Mouse (Mus musculus): ENCODE measurements around the gene Rbbp5. TPM values are rescaled to one million over a fixed set of nuclear protein-coding genes. Genes with fewer than 3 reads are reported as not detected.
A peak's percentile ranks its signal among the peaks of the same experiment; 100 is the strongest.

Gene Rbbp5
- total and polyA plus RNA-seq, 3 experiments, result 33.3 to 43.5 TPM; not detected in 1

DNA sequence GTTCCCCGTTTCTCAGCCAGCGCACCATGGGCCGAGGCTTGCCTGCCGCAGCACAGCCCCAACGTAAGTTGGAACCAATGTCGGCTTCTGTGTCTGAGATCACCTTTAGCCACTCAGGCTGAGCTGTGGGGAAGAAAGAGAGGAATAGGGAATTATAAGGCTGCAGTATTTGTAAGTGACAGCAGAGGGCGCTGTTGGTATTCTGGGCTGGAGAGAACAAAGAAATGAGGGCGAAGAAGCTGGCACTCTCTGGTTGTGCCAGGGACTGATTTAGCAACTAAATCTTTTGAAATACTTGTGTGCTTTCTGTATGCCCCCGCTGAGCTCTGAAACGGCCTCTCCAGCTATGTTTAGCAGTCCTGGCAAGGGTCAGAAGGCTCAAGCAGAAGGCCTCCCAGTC, 48.7 kb downstream of the Rbbp5 start:
- peak; percentile 64 for DNase-seq (ENCODE audit: low read depth, low spot score)
- H3K9ac ChIP-seq (ENCODE audit: control insufficient read depth, low read depth, low read length, poor library complexity, severe bottlenecking), result no peak overlapping the region
- no peaks in the 10 kb centered on the region for H3K9me3 ChIP-seq (replicated peaks; ENCODE audit: insufficient read depth, low read length)
- H3K4me1 ChIP-seq (ENCODE audit: control insufficient read depth in 1 of 2, insufficient read depth in 2 of 2, low read length in 2 of 2), result no peaks in the 10 kb centered on the region
- no peaks in the 10 kb centered on the region for H3K36me3 ChIP-seq (ENCODE audit: control insufficient read depth in 1 of 2, insufficient read depth in 2 of 2, low read length in 2 of 2)
- no peaks in the 10 kb centered on the region for H3K79me2 ChIP-seq (ENCODE audit: control insufficient read depth, insufficient read depth, low read length, poor library complexity)
- H3K27ac ChIP-seq (ENCODE audit: control insufficient read depth, low read depth, low read length), result no peak overlapping the region
- peaks cover 2 to 6% of the 10 kb centered on the region in 2 experiments; a peak in 3 of 4 replicates for H3K27me3 ChIP-seq (ENCODE audit: control insufficient read depth in 1 of 2, insufficient read depth in 2 of 2, low read length in 2 of 2)
- no peak for TF ChIP-seq EP300 (IDR thresholded peaks at IDR 0.05; ENCODE audit: low read depth in 1 of 2, low read length in 2 of 2)
- no peak for TF ChIP-seq E2F4 (IDR thresholded peaks at IDR 0.05; ENCODE audit: borderline replicate concordance, low read depth, low read length)
- peak; percentile 53 for TF ChIP-seq ZC3H11A (IDR thresholded peaks at IDR 0.05; ENCODE audit: low read depth, low read length)
- no peak for TF ChIP-seq TAL1 (IDR thresholded peaks at IDR 0.05; ENCODE audit: low read length)
- TF ChIP-seq MYC (IDR thresholded peaks at IDR 0.05; ENCODE audit: low read depth, low read length), result no peak
- TF ChIP-seq RAD21 (IDR thresholded peaks at IDR 0.05; ENCODE audit: low read depth, low read length), result peak; percentile 82
- no peak for TF ChIP-seq KAT2A (conservative IDR thresholded peaks at IDR 0.05; ENCODE audit: low read depth, low read length)
- TF ChIP-seq CHD2 (IDR thresholded peaks at IDR 0.05; ENCODE audit: low read length), result no peak
- TF ChIP-seq HCFC1 (IDR thresholded peaks at IDR 0.05; ENCODE audit: low read depth, low read length), result no peak
- peak; percentile 88 for TF ChIP-seq SMC3 (IDR thresholded peaks at IDR 0.05; ENCODE audit: low read depth, low read length)
- TF ChIP-seq ZNF384 (IDR thresholded peaks at IDR 0.05; ENCODE audit: low read depth, low read length), result no peak
- no peak for TF ChIP-seq JUND (IDR thresholded peaks at IDR 0.05; ENCODE audit: low read depth, low read length)
- TF ChIP-seq MEF2A (IDR thresholded peaks at IDR 0.05; ENCODE audit: extremely low read depth, insufficient replicate concordance, low read depth, low read length, poor library complexity, severe bottlenecking), result no peak
- peak; percentile 68 to 90 (median 86) for TF ChIP-seq CTCF (IDR thresholded peaks at IDR 0.05 in 2 of 3, conservative IDR thresholded peaks at IDR 0.05 in 1 of 3; ENCODE audit: control insufficient read depth in 1 of 3, insufficient read depth in 1 of 3, low read depth in 2 of 3, low read length in 3 of 3, poor library complexity in 1 of 3, severe bottlenecking in 1 of 3)
- no peak for TF ChIP-seq NELFE (IDR thresholded peaks at IDR 0.05; ENCODE audit: low read depth, low read length)
- TF ChIP-seq MYB (IDR thresholded peaks at IDR 0.05; ENCODE audit: low read depth, low read length), result no peak
- no peak for TF ChIP-seq POLR2A (IDR thresholded peaks at IDR 0.05; ENCODE audit: control insufficient read depth in 1 of 2, insufficient read depth in 1 of 2, low read depth in 1 of 2, low read length in 2 of 2, poor library complexity in 1 of 2)
- H3K4me3 ChIP-seq (ENCODE audit: control insufficient read depth in 1 of 2, insufficient read depth in 1 of 2, low read depth in 2 of 2, low read length in 2 of 2), result no peak overlapping the region

DNA sequence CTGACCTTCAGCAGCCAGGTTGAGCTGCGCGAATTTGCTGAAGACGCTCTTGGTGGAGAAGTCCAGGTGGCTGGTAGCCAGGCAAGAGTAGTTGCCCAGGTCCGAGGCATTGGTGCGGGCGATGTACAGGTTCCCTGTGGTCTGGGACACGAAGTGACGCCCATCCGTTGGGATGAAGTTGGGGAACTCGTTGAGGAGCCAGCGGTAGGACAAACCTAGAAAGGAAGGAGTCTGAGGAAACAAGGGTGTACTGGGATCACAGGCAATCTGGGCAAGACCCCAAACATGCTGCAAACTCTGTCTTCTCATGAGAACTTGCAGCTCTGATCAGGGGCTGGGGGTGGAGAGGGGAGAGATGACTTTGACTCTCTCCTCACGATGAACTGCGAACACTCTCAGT, 50.9 kb downstream of the Rbbp5 start:
- Histone ChIP-seq H3K79me2 (ENCODE audit: control insufficient read depth, insufficient read depth, low read length, poor library complexity) (no peaks in the 10 kb centered on the region), H3K9ac (ENCODE audit: control insufficient read depth, low read depth, low read length, poor library complexity, severe bottlenecking) (no peak overlapping the region), H3K4me3 (ENCODE audit: control insufficient read depth in 1 of 2, insufficient read depth in 1 of 2, low read depth in 2 of 2, low read length in 2 of 2) (no peak overlapping the region), H3K27ac (ENCODE audit: control insufficient read depth, low read depth, low read length) (no peak overlapping the region), H3K9me3 (replicated peaks; ENCODE audit: insufficient read depth, low read length) (no peaks in the 10 kb centered on the region), H3K36me3 (ENCODE audit: control insufficient read depth in 1 of 2, insufficient read depth in 2 of 2, low read length in 2 of 2) (no peaks in the 10 kb centered on the region), H3K27me3 (ENCODE audit: control insufficient read depth in 1 of 2, insufficient read depth in 2 of 2, low read length in 2 of 2) (peaks cover 2 to 11% of the 10 kb centered on the region in 2 experiments; a peak in 3 of 4 replicates), H3K4me1 (ENCODE audit: control insufficient read depth in 1 of 2, insufficient read depth in 2 of 2, low read length in 2 of 2) (no peaks in the 10 kb centered on the region)
- DNase-seq (ENCODE audit: low read depth, low spot score), result no peak
- no peak for TF ChIP-seq ELF1 (IDR thresholded peaks at IDR 0.05; ENCODE audit: low read depth, low read length)
- no peak for TF ChIP-seq GATA1 (IDR thresholded peaks at IDR 0.05; ENCODE audit: low read depth, low read length)
- no peak for TF ChIP-seq CHD1 (IDR thresholded peaks at IDR 0.05; ENCODE audit: low read depth, low read length)
- TF ChIP-seq RCOR1 (IDR thresholded peaks at IDR 0.05; ENCODE audit: low read depth, low read length), result no peak
- no peak for TF ChIP-seq KAT2A (conservative IDR thresholded peaks at IDR 0.05; ENCODE audit: low read depth, low read length)
- no peak for TF ChIP-seq POLR2A (IDR thresholded peaks at IDR 0.05; ENCODE audit: control insufficient read depth in 1 of 2, insufficient read depth in 1 of 2, low read depth in 1 of 2, low read length in 2 of 2, poor library complexity in 1 of 2)
- TF ChIP-seq E2F4 (IDR thresholded peaks at IDR 0.05; ENCODE audit: borderline replicate concordance, low read depth, low read length), result no peak
- no peak for TF ChIP-seq NRF1 (IDR thresholded peaks at IDR 0.05; ENCODE audit: insufficient read depth, low read depth, low read length, poor library complexity, severe bottlenecking)
- TF ChIP-seq USF1 (IDR thresholded peaks at IDR 0.05; ENCODE audit: low read depth, low read length), result no peak

Data from MEL (cell line).